Mouse (Mus musculus) CH12.LX (cell line): ENCODE data around the gene Mdfic. TPM values are rescaled to one million over a fixed set of nuclear protein-coding genes. Genes with fewer than 3 reads are reported as not detected.

ENCODE experiments used
- DNase-seq: peaks from one replicate; pipeline ENCODE4 v3.0.0-alpha.2; 2013; ENCODE audit errors: extremely low read depth
- H3K27ac ChIP-seq: 2 replicates; pipeline ENCODE4 v1.5.1; 2012; ENCODE audit warnings: low read depth, mild to moderate bottlenecking, control low read depth, moderate library complexity; ENCODE audit not compliant: insufficient read depth
- H3K27me3 ChIP-seq: replicated peaks from 2 replicates; pipeline ENCODE3; 2012; ENCODE audit warnings: inconsistent platforms
- H3K36me3 ChIP-seq, 2 experiments: replicated peaks in 1 of 2; 2 replicates each; pipeline versions ENCODE3 to v1.6.1; 2012; ENCODE audit warnings: inconsistent platforms in 1 of 2, low read length in 1 of 2, mild to moderate bottlenecking in 1 of 2, mixed read lengths in 1 of 2, moderate library complexity in 1 of 2; ENCODE audit not compliant: control insufficient read depth in 1 of 2, insufficient read depth in 1 of 2
- H3K4me1 ChIP-seq, 2 experiments: 2 replicates each; pipeline ENCODE4 v1.6.1; 2012; ENCODE audit warnings: inconsistent platforms in 1 of 2, moderate library complexity in 1 of 2; ENCODE audit not compliant: insufficient read depth in 2 of 2, control insufficient read depth in 1 of 2
- H3K4me2 ChIP-seq: 2 replicates; pipeline ENCODE4 v1.6.1; 2012; ENCODE audit warnings: low read depth, mild to moderate bottlenecking, control low read depth; ENCODE audit not compliant: poor library complexity, insufficient read depth, severe bottlenecking
- H3K4me3 ChIP-seq, 3 experiments: fragments of 150-350 bp in 1 of 3; sonication (generic) in 1 of 3; replicated peaks in 1 of 3; 2 replicates each; pipeline versions ENCODE3 to v1.5.1; 2011 to 2012; ENCODE audit warnings: low read depth in 2 of 3, low read length in 2 of 3, mild to moderate bottlenecking in 2 of 3, moderate library complexity in 2 of 3, control low read depth in 1 of 3, improper control_type of control experiment in 1 of 3, inconsistent platforms in 1 of 3, mixed read lengths in 1 of 3; ENCODE audit not compliant: poor library complexity in 1 of 3
- H3K79me2 ChIP-seq: replicated peaks from 2 replicates; pipeline ENCODE4 v1.6.1; 2012; ENCODE audit warnings: mild to moderate bottlenecking, moderate library complexity; ENCODE audit not compliant: control insufficient read depth, poor library complexity, insufficient read depth, severe bottlenecking; ENCODE audit errors: extremely low read depth
- H3K9ac ChIP-seq: 2 replicates; pipeline ENCODE4 v1.6.1; 2012; ENCODE audit warnings: low read depth, mild to moderate bottlenecking, control low read depth, moderate library complexity; ENCODE audit not compliant: insufficient read depth
- H3K9me3 ChIP-seq: replicated peaks from 2 replicates; pipeline ENCODE3; 2012; ENCODE audit warnings: low read length, inconsistent platforms, mixed read lengths
- BHLHE40 ChIP-seq: IDR thresholded peaks from 2 replicates; pipeline ENCODE4 v1.6.1; 2011; ENCODE audit warnings: mild to moderate bottlenecking, low read depth, low read length, improper control_type of control experiment
- CHD1 ChIP-seq: IDR thresholded peaks from 2 replicates; pipeline ENCODE4 v1.6.1; 2012; ENCODE audit warnings: low read depth, low read length, improper control_type of control experiment, inconsistent platforms
- CTCF ChIP-seq, 2 experiments: IDR thresholded peaks in 1 of 2; conservative IDR thresholded peaks in 1 of 2; 2 replicates each; pipeline ENCODE4 v1.5.1; 2011 to 2012; ENCODE audit warnings: low read depth in 2 of 2, low read length in 2 of 2, improper control_type of control experiment in 1 of 2, inconsistent platforms in 1 of 2, mild to moderate bottlenecking in 1 of 2, moderate library complexity in 1 of 2
- E2F4 ChIP-seq: IDR thresholded peaks from 2 replicates; pipeline ENCODE4 v1.6.1; 2011; ENCODE audit warnings: low read depth, low read length, improper control_type of control experiment; ENCODE audit not compliant: insufficient replicate concordance
- HCFC1 ChIP-seq: IDR thresholded peaks from 2 replicates; pipeline ENCODE4 v1.6.1; 2012; ENCODE audit warnings: low read depth, mild to moderate bottlenecking, inconsistent platforms, low read length, improper control_type of control experiment
- IRF4 ChIP-seq: IDR thresholded peaks from 2 replicates; pipeline ENCODE4 v1.6.1; 2014; ENCODE audit warnings: low read depth, mild to moderate bottlenecking, inconsistent platforms, low read length, improper control_type of control experiment
- KAT2A ChIP-seq: IDR thresholded peaks from 2 replicates; pipeline ENCODE4 v1.6.1; 2012; ENCODE audit warnings: low read length, improper control_type of control experiment, inconsistent platforms; ENCODE audit not compliant: insufficient replicate concordance
- NELFE ChIP-seq: IDR thresholded peaks from 2 replicates; pipeline ENCODE4 v1.6.1; 2011; ENCODE audit warnings: low read depth, low read length, improper control_type of control experiment
- POLR2A ChIP-seq: IDR thresholded peaks from 2 replicates; pipeline ENCODE4 v1.6.1; 2011; ENCODE audit warnings: low read depth, mild to moderate bottlenecking, improper control_type of control experiment, low read length
- RAD21 ChIP-seq: IDR thresholded peaks from 2 replicates; pipeline ENCODE4 v1.6.1; 2011; ENCODE audit warnings: low read depth, mild to moderate bottlenecking, low read length, improper control_type of control experiment, moderate library complexity
- RCOR1 ChIP-seq: conservative IDR thresholded peaks from 2 replicates; pipeline ENCODE4 v1.6.1; 2012; ENCODE audit warnings: low read depth, mild to moderate bottlenecking, inconsistent platforms, low read length, improper control_type of control experiment
- SMC3 ChIP-seq: IDR thresholded peaks from 2 replicates; pipeline ENCODE4 v1.6.1; 2011; ENCODE audit warnings: low read depth, low read length, improper control_type of control experiment
- USF1 ChIP-seq: IDR thresholded peaks from 2 replicates; pipeline ENCODE4 v1.6.1; 2014; ENCODE audit warnings: low read depth, mild to moderate bottlenecking, inconsistent platforms, low read length, improper control_type of control experiment
- ZC3H11A ChIP-seq: IDR thresholded peaks from 2 replicates; pipeline ENCODE4 v1.6.1; 2012; ENCODE audit warnings: low read depth, mild to moderate bottlenecking, inconsistent platforms, low read length, improper control_type of control experiment
- ZMIZ1 ChIP-seq: IDR thresholded peaks from 2 replicates; pipeline ENCODE4 v1.6.1; 2012; ENCODE audit warnings: low read depth, mild to moderate bottlenecking, inconsistent platforms, low read length, improper control_type of control experiment
- dilution Hi-C: fragments of 300-500 bp; cut with MboI; formaldehyde crosslinking; loops from 2 replicates; pipeline ENCODE4 v1.14.3; 2020; ENCODE audit warnings: low sequenced_read_pairs; ENCODE audit not compliant: extremely low pct_unique_long_range_greater_than_20kb, extremely low pct_ligation_motif_present
- in situ Hi-C: fragments of 300-500 bp; cut with MboI; formaldehyde crosslinking; loops from 3 replicates; pipeline ENCODE4 v1.14.3; 2019; ENCODE audit warnings: low sequenced_read_pairs, low pct_ligation_motif_present, low pct_unique_long_range_greater_than_20kb, mixed read lengths
- polyA plus RNA-seq: library from polyadenylated mRNA; unstranded; fragments of >175 nt; gene quantifications from 2 replicates; pipeline ENCODE4 v1.2.1, GENCODE M21; 2012; ENCODE audit warnings: low read depth; ENCODE audit not compliant: insufficient read length
- total RNA-seq, 2 experiments: library from RNA; depleted of rRNA; stranded (reverse); fragments of 300-350 nt in 1 of 2; fragments of >200 nt in 1 of 2; gene quantifications; 2 replicates each; pipeline ENCODE4 v1.2.3; 2012 to 2014

Gene Mdfic
- total and polyA plus RNA-seq, 3 experiments, result 8.3 to 14.7 (median 14.1) TPM

DNA sequence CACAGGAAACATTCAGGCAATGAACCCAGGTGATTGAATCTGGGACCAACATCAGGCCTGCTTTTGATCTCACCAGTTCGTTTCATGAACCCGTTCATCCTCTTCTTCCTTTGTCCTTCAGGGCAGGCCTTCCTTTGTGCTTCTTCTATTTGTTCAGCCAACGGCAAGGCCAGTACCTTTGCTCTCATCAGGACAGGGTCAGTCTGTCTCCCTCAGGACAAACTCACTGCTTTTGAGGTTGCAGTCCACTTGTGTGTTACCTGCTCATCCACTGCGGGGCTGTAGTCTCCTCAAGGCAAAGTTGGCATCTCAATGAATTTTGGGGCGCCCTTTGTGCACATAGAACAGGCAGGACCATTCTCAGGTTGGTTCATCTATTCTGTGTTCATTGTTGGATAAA, 31.7 kb downstream of the Mdfic start:
- no peak overlapping the region for H3K9ac ChIP-seq
- TF ChIP-seq BHLHE40 (no peak), CTCF (conservative IDR thresholded peaks at IDR 0.05 in 1 of 2, IDR thresholded peaks at IDR 0.05 in 1 of 2; ENCODE audit: low read depth in 2 of 2, low read length in 2 of 2) (no peak), E2F4 (no peak), RCOR1 (no peak), USF1 (no peak), RAD21 (no peak), ZC3H11A (no peak), NELFE (no peak), ZMIZ1 (no peak), POLR2A (no peak), CHD1 (no peak), HCFC1 (no peak), SMC3 (no peak), KAT2A (no peak)
- dilution Hi-C loops, result no loop called here
- H3K36me3 ChIP-seq, result peaks cover 21 to 39% of the 10 kb centered on the region in 2 experiments
- H3K4me1 ChIP-seq, result peaks cover 0 to 28% of the 10 kb centered on the region in 2 experiments; a peak in 2 of 4 replicates
- in situ Hi-C loops, result no loop called here
- H3K9me3 ChIP-seq, result no peaks in the 10 kb centered on the region
- no peak overlapping the region for H3K27ac ChIP-seq
- no peaks in the 10 kb centered on the region for H3K27me3 ChIP-seq
- no peak for DNase-seq
- H3K79me2 ChIP-seq, result no peaks in the 10 kb centered on the region
- H3K4me2 ChIP-seq, result no peak overlapping the region
- no peak overlapping the region for H3K4me3 ChIP-seq

DNA sequence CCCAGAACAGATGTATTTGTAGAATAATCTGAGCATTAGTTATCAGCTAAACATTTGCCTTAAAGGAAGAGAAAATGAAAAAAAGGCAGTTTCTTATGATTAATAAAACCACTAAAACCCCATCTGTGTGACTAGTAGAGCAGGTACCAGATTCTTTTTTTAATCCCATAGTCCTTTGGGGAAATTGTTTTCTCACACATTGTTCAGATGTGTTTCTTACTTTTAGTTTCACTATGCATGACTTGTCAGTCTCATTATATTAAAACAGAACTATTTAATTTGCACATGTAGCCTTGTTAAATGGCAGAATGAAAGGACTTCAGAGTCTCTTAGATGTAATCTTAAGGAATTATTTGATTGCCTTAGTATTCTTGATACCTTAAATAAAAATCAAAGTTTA, 32.7 kb downstream of the Mdfic start:
- H3K36me3 ChIP-seq, result peaks cover 16 to 37% of the 10 kb centered on the region in 2 experiments
- no peaks in the 10 kb centered on the region for H3K27me3 ChIP-seq
- peaks cover 0 to 20% of the 10 kb centered on the region in 2 experiments; a peak in 2 of 4 replicates for H3K4me1 ChIP-seq
- H3K27ac ChIP-seq, result no peak overlapping the region
- no peak for DNase-seq
- H3K4me3 ChIP-seq, result no peak overlapping the region
- TF ChIP-seq BHLHE40 (no peak), SMC3 (no peak), IRF4 (no peak)
- H3K4me2 ChIP-seq, result no peak overlapping the region
- dilution Hi-C loops, result no loop called here
- H3K9ac ChIP-seq, result no peak overlapping the region
- no peaks in the 10 kb centered on the region for H3K9me3 ChIP-seq
- in situ Hi-C loops, result no loop called here
- no peaks in the 10 kb centered on the region for H3K79me2 ChIP-seq

DNA sequence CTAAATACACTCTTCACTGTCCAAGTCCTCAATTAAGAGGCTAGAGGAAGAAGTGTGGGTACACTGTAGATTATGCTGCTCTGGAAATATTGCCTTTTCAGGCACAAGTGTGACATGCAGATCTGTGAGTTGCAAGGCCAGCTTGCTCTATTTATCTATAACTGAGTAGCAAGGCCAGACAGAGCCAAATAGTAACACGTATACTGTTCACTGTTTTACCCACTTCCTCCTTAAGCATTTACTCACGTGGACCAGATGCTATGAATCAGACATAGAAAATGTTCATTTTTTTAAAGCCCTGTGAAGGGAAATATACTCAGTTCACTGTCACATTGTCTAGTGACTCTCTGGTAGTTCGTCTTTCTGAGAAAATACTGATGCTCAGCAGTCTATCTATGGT, 37.9 kb downstream of the Mdfic start:
- no peak overlapping the region for H3K4me2 ChIP-seq
- H3K27me3 ChIP-seq, result no peaks in the 10 kb centered on the region
- in situ Hi-C loops (no loop called here), dilution Hi-C loops (no loop called here)
- peaks cover 2 to 17% of the 10 kb centered on the region in 2 experiments for H3K36me3 ChIP-seq
- peaks cover 0 to 7% of the 10 kb centered on the region in 2 experiments; a peak in 2 of 4 replicates for H3K4me1 ChIP-seq
- H3K27ac ChIP-seq, result no peak overlapping the region
- peak; percentile 27; the same call in 1 of the 2 replicates for TF ChIP-seq BHLHE40
- no peak for TF ChIP-seq E2F4
- no peak overlapping the region for H3K9ac ChIP-seq
- H3K9me3 ChIP-seq, result no peaks in the 10 kb centered on the region
- H3K79me2 ChIP-seq, result no peaks in the 10 kb centered on the region; the same call in 1 of the 2 replicates
- no peak for DNase-seq
- H3K4me3 ChIP-seq, result no peak overlapping the region
